Mouse (Mus musculus): Measurements from ENCODE around the gene Tenm3.

The Tenm3 gene

DNA sequence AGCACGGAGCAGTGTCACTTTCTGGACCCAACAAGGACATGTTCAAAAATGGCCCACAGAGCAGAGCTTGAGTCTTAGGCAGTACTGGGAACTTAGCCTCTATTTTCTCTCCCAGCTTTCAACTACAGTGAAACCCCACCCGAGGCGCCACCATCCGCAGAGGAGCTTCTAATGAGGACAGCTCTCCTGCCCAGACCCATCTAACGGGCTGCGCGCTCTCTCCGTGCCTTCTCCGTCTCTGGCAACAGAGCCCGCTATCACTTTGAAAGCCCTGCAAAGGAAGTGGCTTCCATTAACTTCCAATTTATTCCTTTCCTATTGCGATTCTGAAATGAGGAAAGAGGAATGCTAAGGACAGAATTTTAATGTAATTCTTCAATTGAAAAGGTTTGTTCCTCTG is 569.2 kb downstream of the Tenm3 start:
- no peak for DNase-seq (ENCODE audit: low spot score)

DNA sequence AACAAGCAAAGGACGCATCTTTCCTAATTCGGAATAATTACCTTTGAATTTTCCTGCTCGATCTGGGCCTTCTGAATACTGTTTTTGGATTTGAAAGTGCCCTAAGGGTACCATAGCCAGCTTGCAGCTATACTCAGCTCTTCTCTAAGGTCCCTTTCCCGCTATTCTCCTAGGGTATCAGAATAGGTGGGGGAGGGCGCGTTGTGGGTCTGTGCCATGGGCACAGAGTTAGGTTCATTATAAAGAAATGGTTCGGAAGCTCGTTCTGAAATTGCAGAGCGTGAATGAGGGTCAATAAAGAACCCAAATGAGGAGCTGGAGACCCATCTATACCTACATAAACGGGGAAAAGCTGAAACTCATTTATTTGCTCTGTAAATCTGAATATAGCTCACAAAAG is 575.1 kb downstream of the Tenm3 start:
- DNase-seq (ENCODE audit: low spot score), result no peak

DNA sequence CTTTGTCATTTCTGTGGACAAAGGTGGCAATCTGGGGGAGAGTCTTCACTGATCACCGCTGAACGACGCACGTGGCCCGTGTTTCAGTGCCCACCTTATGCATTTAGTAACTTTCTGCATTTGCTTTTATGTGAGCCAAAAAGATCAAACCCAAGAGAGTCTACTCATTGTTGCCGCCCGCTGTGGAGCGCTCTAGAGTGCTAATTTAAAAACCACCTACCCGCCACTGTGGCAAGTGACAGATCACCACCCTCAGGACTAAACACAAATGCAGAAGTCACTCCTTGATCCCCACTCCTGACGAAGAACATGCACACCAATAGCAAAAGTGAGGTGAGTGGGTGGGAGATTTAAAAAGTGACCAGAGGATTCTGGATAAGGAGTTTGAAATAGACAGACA is 583.5 kb downstream of the Tenm3 start:
- DNase-seq (ENCODE audit: low spot score), result no peak

DNA sequence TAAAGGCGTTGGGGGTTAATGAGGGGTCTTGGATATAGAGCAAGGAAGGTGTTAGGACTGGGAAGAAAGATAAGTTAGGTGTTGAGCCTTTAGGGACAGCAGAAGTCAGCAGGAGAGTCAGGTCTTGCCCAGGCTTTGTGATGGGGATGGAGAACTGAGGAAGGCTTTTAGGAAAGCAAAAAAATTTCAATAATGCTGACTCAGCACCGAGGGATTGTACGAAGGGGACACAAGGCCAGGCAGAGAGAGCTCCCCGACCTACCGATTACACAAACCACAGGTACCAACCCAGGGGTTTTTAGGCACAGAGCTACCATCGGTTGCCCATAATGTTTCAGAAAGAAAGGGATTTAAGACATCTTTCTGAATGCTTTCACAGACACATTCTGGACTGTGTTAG is 583.9 kb downstream of the Tenm3 start:
- no peak for DNase-seq (ENCODE audit: low spot score)

DNA sequence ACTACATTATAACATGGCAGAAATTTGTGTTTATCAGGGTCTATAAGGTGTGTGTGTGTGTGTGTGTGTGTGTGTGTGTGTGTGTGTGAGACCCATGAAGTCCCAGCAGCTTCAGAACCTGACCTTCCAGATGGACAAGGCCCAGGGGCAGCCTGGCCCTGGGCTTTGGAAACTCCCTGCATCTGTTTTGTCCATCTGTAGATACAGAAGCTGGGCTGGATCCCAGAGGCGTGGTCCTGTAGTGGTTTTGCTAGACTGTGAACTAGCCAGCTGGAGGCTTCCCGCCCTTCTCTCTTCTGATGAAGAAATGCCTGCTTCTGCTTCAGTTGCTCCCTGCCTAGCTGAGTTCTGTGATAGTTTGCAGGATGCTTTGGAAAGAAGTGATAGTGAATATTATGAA is 599.9 kb downstream of the Tenm3 start:
- DNase-seq (ENCODE audit: low spot score), result no peak

DNA sequence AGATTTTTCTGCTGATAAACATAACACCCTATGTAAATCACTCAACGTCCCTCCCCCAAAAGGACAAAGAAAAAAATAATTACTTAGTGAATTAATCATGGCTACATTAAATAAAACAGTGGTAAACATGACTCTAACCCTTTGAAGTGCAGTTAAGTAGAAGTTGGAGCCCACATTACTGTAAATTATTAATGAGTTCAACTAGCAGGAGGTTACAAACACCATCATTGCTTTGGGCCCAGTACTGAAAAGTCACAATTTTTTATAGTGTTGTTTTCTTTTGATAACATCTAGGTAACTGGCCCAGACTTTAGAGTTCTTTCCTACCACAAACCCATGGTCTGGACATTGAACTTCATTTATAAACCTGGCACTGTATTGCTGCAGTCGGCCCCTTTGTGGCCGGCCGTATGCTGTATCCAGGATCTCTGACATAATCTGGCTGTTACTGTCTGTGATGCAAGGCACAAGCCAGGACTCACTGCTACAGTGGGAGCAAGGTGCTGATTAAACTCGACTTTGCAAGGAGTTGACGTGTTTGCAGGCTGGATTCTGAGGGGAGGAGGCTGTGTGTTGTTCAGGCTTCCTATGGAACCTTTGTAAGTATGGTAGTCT is 602.7 kb downstream of the Tenm3 start:
- no peak for DNase-seq (ENCODE audit: low spot score)

DNA sequence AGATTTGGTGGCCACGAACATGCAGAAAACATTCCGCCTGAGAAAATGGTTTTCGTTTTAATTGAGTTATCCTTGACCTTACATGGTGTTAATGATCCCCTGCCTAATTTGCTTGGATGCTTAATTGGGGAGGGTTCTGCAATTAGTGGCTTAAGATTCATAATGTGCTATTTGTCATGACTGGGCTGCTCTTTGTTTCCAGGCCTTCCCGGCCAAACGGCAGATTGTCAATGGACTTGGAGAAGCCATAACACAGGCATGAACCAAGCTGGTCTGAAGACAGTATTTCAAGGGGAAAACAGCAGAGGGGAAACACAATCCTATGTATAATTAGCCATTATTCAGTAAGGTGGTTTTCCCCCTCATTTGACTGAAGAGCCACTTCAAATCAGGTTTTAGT is 606.8 kb downstream of the Tenm3 start:
- no peak for DNase-seq (ENCODE audit: low spot score)

DNA sequence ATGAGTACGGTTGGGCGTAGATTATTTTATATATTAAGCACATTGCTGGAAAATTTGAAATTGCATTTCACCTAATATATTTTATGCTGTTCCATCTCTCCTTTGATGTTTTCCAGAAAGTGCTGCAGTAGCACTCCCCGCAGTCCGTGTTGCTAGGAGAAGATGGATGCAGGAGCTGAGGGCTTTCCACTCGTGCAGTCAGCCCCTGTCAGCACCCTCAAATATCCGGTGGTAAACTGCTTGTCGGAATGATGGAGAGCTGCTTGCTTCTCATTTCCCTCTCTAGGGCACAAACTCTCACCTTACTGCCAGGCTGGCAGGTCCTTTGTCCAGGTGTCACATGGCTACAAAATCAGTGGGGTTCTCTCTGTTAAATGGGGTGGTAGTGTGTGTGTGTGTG is 610.8 kb downstream of the Tenm3 start:
- no peak for DNase-seq (ENCODE audit: low spot score)

DNA sequence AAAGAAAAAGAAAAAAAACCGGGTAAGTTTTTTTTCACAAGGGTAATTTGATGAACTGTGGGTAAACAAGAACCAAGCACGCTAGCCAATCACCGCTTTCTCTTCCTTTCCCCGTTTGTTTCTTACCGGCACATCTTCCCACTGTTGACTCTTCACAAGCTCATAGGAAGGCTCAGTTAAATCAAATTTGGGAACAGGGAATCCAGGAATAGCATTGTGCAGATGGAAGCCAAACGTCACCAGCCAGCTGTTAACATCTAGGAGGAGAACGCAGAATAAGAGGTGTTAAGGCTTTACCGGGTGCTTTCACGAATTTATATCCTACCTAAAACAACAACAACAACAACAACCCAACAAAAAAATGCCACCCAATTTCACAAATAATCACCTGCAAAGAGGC is 611.9 kb downstream of the Tenm3 start:
- DNase-seq (ENCODE audit: low spot score), result no peak

DNA sequence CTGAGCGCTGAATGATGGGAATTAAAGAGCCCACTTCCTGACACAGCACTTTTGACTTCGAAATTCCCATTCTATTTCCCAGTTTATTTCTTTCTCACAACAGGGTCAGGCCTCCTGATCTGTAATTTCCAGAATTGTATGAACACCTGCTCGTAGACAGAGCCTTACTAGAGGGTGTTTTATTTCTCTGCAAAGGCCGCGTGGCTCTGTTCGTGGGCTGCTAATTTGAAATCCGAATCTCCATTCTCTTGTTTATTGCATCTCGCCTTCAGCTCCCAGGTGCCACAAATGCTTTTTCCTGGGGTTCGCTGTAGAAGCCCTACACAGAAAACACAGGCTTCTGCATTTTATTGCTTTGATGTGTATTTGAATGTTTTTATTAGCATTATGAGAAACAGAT is 612.4 kb downstream of the Tenm3 start:
- DNase-seq (ENCODE audit: low spot score), result no peak

DNA sequence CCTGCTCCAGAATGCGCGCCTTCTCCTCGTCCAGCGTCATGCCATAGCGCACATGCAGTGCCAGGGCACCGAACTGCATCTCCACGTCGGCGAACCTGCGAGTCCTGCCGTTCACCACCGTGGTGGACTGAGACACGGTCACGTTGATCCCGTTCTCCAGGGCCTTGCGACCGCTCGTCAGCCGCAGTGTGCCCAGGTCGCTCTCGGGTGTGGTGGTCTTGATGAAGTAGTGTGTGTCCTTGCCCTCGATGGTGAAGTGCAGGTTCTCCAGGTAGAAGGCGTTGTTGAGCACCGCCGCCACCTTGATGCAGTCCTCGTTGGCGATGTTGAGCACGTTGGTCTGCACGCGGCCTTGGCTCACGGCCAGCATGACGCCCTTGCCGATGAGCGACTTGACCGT is 615.1 kb downstream of the Tenm3 start:
- DNase-seq (ENCODE audit: low spot score), result no peak

DNA sequence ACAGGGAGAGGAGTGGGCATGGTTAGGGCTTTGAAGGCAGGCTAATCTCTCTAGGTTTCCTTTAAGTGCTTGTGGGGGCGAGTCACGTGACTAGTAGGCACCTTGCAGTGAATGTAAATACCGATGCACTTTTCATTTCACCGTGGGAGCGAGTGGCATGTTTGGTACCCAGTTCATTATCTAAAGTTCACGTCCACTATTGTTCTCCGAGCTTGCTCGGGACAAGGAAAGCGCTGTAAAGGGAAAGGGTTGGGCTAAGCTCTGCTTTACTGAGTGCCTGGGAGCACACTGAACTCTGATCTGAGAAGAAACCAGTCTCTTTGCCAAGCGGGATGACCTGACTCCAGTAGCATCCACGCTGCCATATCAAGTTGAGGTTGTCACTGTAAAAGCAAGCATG is 619.0 kb downstream of the Tenm3 start:
- no peak for DNase-seq (ENCODE audit: low spot score)

DNA sequence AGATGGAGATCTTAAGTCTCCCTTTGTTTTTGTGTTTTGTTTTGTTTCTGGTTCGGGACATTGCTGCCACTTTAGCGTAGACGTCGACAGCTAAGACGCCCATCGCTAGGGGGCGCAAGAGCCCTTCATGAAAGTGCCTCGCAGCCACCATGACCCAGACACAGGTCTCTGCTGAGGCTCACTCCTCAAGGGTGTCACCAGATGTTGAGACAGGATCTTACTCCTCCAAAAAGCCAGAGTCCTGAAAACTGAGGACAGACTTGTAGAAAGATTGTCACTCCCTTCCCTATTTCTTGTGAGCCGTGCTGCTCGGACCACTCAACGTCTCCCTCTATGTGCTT is 621.4 kb downstream of the Tenm3 start:
- DNase-seq (ENCODE audit: low spot score), result peak; percentile 95

DNA sequence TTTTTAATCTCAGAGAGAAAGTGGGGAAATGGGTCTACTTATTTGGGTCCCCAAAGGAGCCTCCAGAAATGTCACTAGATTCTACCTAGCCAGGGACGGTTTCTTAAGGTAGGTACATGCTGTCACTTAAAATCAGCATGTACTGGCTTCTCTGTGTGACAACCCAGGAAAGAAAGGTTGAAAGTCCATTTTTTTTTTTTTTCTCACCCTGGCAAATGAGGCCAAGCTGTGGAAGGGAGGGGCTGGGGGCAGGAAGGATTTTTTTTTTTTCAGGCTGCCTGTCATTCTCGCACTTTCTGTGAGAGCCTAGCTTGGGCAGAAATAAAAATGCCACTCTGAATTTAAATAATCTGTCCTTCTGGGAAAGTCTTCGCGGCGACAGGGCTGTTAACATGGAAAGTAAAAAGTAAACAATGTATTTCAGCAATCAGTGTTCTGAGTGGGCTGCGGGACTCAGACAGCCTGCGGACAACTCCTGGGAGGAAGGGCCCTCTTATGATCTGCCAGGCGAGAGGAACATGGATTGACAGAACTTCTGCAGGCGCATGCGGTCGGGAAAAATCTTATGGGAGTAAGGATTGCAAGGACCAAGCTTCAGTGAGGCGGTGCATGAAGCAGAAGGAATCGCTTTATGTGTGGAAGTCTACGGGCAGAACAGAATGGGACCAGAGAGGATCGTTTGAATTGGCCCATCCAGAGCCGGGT is 621.9 kb downstream of the Tenm3 start:
- no peak for DNase-seq (ENCODE audit: low spot score)

DNA sequence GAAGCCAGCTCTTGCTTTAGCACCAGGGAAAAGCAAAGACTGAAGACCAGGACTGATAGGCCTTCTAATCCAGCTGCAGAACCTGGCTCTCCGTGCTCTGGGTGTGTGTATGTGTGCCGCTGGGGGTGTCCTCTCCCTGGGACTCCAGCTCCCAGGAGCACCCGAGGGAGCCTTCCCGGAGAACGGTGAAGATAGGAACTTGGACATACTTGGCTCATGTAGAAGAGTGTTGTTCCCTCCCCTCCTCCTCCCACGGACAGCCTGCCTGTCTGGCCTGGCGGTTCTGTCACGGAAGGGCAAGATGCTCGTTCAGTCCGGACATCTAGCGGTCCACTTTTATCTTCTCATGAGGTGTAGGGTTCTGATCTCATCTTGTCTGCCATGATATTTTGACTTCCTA is 622.4 kb downstream of the Tenm3 start:
- DNase-seq (ENCODE audit: low spot score), result peak; percentile 56

DNA sequence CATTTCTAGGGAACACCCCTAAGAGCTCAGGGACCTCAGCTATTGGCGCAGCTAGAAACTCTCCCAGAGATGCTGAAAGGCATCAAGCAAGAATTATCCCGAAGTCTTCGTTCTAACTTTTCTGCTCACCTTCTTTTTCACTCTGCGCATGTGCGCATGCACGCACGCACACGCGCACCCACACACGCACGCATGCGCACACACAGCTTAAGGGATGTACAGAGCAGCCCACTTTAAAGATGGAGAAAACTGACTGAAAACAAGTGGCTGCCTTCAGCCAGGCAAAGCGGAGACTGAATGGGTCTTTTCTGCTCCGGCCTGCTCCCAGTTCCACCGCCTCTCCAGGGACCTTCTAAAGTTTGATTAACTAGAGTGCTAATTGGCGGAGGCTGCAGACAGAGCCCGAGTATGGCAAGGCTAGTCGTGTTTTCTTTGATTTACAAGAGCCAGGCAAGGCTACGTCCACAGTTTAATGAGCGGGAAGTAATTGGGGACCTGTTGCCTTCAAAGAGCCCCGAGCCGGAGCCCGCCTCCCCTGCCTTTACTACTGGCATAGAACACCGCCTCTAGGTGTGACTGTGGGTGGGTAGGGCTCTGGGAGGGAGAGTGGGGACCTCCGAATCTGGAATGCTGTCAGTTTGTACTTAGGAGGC is 623.1 kb downstream of the Tenm3 start:
- DNase-seq (ENCODE audit: low spot score), result no peak

DNA sequence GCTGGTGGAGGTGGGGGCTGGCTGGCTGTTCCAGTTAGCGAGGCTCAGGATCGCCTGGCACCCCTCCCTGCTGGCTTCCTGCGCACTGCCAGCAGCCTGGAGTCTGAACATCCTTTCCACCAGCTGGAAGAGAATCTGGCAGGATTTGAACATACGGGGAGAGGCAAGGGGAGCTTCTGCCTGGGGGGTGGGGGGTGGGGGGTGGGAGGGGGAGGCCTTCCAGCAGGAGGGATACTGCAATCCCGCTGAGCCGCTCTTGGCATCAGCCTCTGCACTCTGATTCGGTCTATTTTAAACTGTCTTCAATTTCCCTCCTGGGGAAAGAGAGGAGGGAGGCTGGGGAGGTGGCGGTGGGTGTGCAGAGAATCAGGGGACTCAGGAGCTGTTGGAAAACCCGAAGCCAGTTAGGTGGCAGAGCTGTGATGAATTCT is 628.7 kb downstream of the Tenm3 start:
- no peak for DNase-seq (ENCODE audit: low spot score)

DNA sequence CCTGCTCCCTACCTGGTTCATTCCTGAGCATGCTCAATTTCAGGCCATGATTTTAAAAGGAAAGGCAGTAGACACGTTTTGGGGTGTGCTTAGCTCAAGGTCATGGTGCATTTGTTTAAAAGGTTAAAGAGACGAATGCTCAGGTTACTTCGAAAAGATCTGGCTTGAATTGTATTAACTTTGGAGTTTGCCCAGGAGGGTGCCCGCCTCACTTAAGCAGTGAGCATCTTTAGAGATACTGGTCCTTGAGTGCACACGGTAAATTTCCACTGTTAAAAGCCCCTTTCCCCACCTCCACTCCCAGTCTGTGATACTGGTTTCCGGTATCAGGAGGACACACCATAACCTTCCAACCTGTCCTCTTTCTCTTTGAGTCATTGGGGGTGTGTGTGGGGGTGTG is 629.4 kb downstream of the Tenm3 start:
- DNase-seq (ENCODE audit: low spot score), result no peak

DNA sequence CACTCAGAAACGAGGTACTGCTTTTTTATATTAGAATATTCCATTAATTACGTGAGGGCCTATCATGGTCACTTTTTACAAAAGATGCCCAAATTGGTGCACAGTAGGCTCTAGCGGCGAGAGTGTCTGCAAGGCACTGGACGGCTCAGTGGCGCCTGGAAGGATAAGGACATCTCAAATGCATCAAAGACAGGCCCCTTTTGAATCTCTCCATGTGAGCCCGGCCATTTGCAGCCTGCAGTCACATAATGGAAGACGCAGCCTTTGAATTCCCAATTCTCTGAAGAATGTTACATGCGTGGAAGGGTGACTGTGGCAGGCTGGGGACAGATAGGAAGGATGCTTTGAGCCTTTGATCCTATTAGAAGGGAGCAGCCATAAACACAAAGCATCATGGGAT is 631.8 kb downstream of the Tenm3 start:
- no peak for DNase-seq (ENCODE audit: low spot score)

DNA sequence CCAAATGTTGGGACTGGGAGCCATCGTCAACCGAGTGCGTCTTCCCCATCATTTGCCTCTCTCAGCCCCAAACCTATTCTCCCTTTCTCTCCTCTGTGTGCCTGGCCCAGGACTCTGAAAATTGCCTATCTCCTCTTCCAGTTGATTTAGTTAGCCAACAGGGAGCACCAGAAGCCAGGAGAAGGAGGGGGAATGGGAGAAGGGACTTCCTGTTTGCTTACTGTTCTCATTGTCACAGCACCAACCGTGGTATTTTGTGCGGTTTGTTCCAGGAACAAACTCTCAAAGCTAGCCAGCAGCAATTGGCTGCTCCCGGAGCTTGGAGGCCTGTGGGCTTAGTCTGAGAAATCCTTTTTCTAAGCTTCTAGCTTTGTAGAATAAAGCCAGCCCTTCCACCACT is 636.2 kb downstream of the Tenm3 start:
- no peak for DNase-seq (ENCODE audit: low spot score)

DNA sequence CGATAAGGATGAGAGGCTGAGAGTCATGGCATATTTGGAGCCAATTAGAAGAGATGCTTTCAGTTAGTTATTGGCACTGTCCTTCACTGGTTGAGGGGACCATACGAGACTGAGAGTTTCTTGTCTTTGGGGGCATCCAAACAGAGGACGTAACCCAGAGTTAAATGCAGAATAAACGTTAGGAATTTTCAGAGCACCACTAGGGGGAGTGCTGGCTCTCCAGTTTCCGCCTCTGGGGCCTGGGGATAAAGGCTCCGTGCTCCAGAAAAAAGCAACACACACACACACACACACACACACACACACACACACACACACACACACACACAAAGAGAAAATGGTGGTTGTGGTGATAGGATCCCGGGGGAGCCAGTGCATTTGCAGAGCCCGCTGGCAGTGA is 636.8 kb downstream of the Tenm3 start:
- peak; percentile 39 for DNase-seq (ENCODE audit: low spot score)

DNA sequence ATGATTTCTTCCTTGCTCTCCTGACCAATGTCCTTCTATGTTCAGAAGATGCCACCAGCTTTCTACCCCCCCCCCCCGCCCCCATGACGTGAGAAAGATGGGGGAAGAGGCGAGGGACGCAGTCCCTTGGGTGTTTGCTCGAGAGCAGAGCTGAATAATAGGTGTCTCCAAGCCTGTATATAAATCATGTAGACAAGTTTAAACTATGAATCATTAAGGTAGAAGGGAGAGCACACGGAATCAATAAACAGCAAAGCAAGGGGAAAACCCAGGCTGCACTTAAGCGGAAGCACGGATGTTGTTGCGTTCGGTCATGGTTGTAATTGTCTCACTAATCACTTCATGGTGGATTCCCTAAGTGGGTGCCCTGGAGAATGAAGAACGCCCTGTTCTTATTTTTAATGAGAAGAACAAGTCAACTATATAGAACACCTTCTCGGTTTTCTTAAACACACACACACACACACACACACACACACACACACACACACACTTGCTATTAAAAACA is 638.9 kb downstream of the Tenm3 start:
- peak; percentile 25 for DNase-seq (ENCODE audit: low spot score)

DNA sequence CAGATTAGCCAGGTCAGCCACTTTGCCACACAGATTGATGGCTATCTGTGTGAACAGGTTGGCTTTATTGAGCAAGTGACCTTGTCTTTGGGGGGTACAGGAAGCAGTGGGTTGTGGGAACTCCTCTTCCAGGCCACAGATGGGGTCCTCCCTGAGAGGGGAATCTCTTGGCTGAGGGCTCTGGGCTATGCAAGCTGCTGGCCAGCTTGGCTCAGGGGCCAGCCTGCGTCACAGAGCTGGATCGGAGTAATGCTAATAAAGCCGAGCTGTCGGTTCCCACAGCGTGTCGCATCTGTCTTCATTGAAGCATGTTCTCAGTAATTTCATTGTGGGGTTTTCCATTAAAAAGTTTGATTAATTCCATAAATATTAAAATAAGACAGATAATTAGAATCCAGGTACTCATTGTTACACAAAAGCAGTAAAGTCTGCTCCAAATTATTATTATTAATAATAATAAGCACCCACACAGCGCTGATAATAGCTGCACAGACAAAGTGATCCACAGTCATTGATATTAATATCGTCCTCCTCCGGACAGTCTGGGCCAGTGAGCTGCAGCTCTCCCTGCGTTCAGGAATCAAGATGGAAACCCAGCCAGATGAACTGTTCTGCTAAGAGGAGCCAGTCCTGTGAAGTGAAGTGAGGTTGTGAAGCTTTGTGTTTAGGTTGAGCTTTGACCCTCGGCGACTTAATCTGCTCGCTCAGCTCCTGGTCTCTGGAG is 639.5 kb downstream of the Tenm3 start:
- peak; percentile 40 for DNase-seq (ENCODE audit: low spot score)
